Mouse (Mus musculus) T-helper 2 cell (primary cell): ENCODE data around the gene Chdh.

Experiments
- in situ Hi-C: fragments of 300-600 bp; cut with MboI, MseI; formaldehyde crosslinking; loops from one replicate; pipeline ENCODE4 v1.15.1; 2025; ENCODE audit warnings: high pct_unique_total_duplicates

Gene Chdh

GRCm38 (mm10) chr14:30011886-30012560 is 3.2 kb downstream of the Chdh start:
- in situ Hi-C loops = no loop called here

GRCm38 (mm10) chr14:30014487-30014886 is 5.7 kb downstream of the Chdh start:
- in situ Hi-C loops = no loop called here

- in situ Hi-C loops = no loop called here
These were observed 6.2 kb downstream of the Chdh start for GRCm38 (mm10) chr14:30015008-30015407.

- in situ Hi-C loops = no loop called here
These were observed 7.8 kb downstream of the Chdh start for GRCm38 (mm10) chr14:30016666-30017065.

- in situ Hi-C loops = no loop called here
These were observed 9.1 kb downstream of the Chdh start for GRCm38 (mm10) chr14:30017794-30018462.

- in situ Hi-C loops = no loop called here
These were observed 9.6 kb downstream of the Chdh start for GRCm38 (mm10) chr14:30018463-30018801.

- in situ Hi-C loops = no loop called here
These were observed 10.0 kb downstream of the Chdh start for GRCm38 (mm10) chr14:30018846-30019245.

- in situ Hi-C loops = no loop called here
These were observed 10.6 kb downstream of the Chdh start for GRCm38 (mm10) chr14:30019375-30019774.

GRCm38 (mm10) chr14:30019792-30020575 is 11.2 kb downstream of the Chdh start:
- in situ Hi-C loops = no loop called here

GRCm38 (mm10) chr14:30022471-30022870 is 13.6 kb downstream of the Chdh start:
- in situ Hi-C loops = no loop called here

GRCm38 (mm10) chr14:30024387-30024786 is 15.6 kb downstream of the Chdh start:
- in situ Hi-C loops = no loop called here

- in situ Hi-C loops = no loop called here
These were observed 18.6 kb downstream of the Chdh start for GRCm38 (mm10) chr14:30027378-30027777.

- in situ Hi-C loops = loop anchor here (10.0 kb wide), 1 partner anchor 61 kb away; no protein-coding TSS in a partner anchor
These were observed 24.6 kb downstream of the Chdh start for GRCm38 (mm10) chr14:30033405-30033804.

- in situ Hi-C loops = loop anchor here (10.0 kb wide), 1 partner anchor 56 kb away; no protein-coding TSS in a partner anchor
These were observed 29.6 kb downstream of the Chdh start for GRCm38 (mm10) chr14:30038431-30038830.

- in situ Hi-C loops = loop anchor here (10.0 kb wide), 1 partner anchor 55 kb away; no protein-coding TSS in a partner anchor
These were observed 30.6 kb downstream of the Chdh start for GRCm38 (mm10) chr14:30039413-30039812.

- in situ Hi-C loops = no loop called here
These were observed 33.0 kb downstream of the Chdh start for GRCm38 (mm10) chr14:30041836-30042235.

- in situ Hi-C loops = no loop called here
These were observed 34.6 kb downstream of the Chdh start for GRCm38 (mm10) chr14:30043356-30043940.

- in situ Hi-C loops = no loop called here
These were observed 36.4 kb downstream of the Chdh start for GRCm38 (mm10) chr14:30045239-30045638.

- in situ Hi-C loops = no loop called here
These were observed 36.9 kb downstream of the Chdh start for GRCm38 (mm10) chr14:30045704-30046220.

GRCm38 (mm10) chr14:30046976-30047375 is 38.2 kb downstream of the Chdh start:
- in situ Hi-C loops = no loop called here

GRCm38 (mm10) chr14:30048049-30048448 is 39.2 kb downstream of the Chdh start:
- in situ Hi-C loops = no loop called here

GRCm38 (mm10) chr14:30050280-30050679 is 41.5 kb downstream of the Chdh start:
- in situ Hi-C loops = no loop called here
